Mouse (Mus musculus): ENCODE measurements around the gene Pip4k2c.

DNA sequence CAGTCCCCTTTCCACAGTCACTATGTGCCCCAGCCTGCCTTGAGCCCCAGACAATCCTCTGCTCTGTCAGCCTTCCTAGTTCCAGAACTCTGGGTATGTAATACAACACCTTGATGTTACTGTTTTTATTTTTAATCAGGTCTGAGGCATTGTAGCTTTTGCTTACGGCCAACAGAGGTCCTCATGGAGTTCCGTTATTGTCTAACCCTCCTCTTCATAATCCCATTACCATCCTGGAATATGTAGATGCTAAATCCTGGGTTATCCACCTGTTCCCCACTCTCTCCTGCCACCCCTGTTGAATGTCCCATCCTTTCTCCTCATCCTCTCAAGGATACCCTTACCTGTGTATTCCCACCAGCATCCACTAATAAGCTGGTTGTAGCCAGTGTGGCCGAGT is 35.2 kb downstream of the Pip4k2c start:
- TF ChIP-seq CTCF (IDR thresholded peaks at IDR 0.05; ENCODE audit: borderline replicate concordance, extremely low read depth, insufficient read depth, insufficient read length) (no peak), POLR2A (IDR thresholded peaks at IDR 0.05; ENCODE audit: borderline replicate concordance, extremely low read depth, insufficient read depth, insufficient read length, poor library complexity, severe bottlenecking) (no peak)
